Mouse (Mus musculus) thymus, postnatal 25 days (tissue): ENCODE data around the gene Aif1.

ENCODE experiments used
- DNase-seq: peaks from one replicate; pipeline ENCODE4 v3.0.0; 2022

The Aif1 gene

GRCm38 (mm10) chr17:35165451-35166155 is 10.3 kb downstream of the Aif1 start:
- DNase-seq, result no peak

- DNase-seq, result peak; percentile 96
Observed at GRCm38 (mm10) chr17:35164568-35165450, 11.1 kb downstream of the Aif1 start, which contains the start of gene Prrc2a. Gene Prrc2a (minus strand): TSS chr17:35164897.

GRCm38 (mm10) chr17:35164218-35164567 is 11.7 kb downstream of the Aif1 start:
- DNase-seq, result no peak

- no peak for DNase-seq
Observed at GRCm38 (mm10) chr17:35163326-35164081, 12.4 kb downstream of the Aif1 start.

- no peak for DNase-seq
Observed at GRCm38 (mm10) chr17:35162730-35163129, 13.1 kb downstream of the Aif1 start.

GRCm38 (mm10) chr17:35162121-35162520 is 13.7 kb downstream of the Aif1 start:
- DNase-seq, result no peak

- no peak for DNase-seq
Observed at GRCm38 (mm10) chr17:35161421-35161820, 14.4 kb downstream of the Aif1 start.

- DNase-seq, result no peak
Observed at GRCm38 (mm10) chr17:35159638-35160037, 16.2 kb downstream of the Aif1 start.

GRCm38 (mm10) chr17:35158850-35159593 is 16.8 kb downstream of the Aif1 start:
- DNase-seq, result no peak

GRCm38 (mm10) chr17:35157661-35158175 is 18.1 kb downstream of the Aif1 start:
- no peak for DNase-seq

GRCm38 (mm10) chr17:35157254-35157653 is 18.6 kb downstream of the Aif1 start:
- DNase-seq, result no peak

- no peak for DNase-seq
Observed at GRCm38 (mm10) chr17:35156461-35157200, 19.2 kb downstream of the Aif1 start.

- no peak for DNase-seq
Observed at GRCm38 (mm10) chr17:35155451-35155850, 20.4 kb downstream of the Aif1 start.

GRCm38 (mm10) chr17:35154616-35155015 is 21.3 kb downstream of the Aif1 start:
- no peak for DNase-seq

- DNase-seq, result no peak
Observed at GRCm38 (mm10) chr17:35153931-35154330, 21.9 kb downstream of the Aif1 start.

GRCm38 (mm10) chr17:35153077-35153476 is 22.8 kb downstream of the Aif1 start:
- DNase-seq, result no peak

GRCm38 (mm10) chr17:35152121-35152520 is 23.7 kb downstream of the Aif1 start:
- DNase-seq, result no peak

- no peak for DNase-seq
Observed at GRCm38 (mm10) chr17:35147922-35148639, 27.8 kb downstream of the Aif1 start.

GRCm38 (mm10) chr17:35147348-35147747 is 28.5 kb downstream of the Aif1 start:
- DNase-seq, result no peak

- DNase-seq, result no peak
Observed at GRCm38 (mm10) chr17:35146139-35146538, 29.7 kb downstream of the Aif1 start.

GRCm38 (mm10) chr17:35141971-35142370 is 33.9 kb downstream of the Aif1 start:
- no peak for DNase-seq
